Mouse (Mus musculus): ENCODE results near the gene Nrxn1.

GRCm38 (mm10) chr17:90390316-90391212, 702.3 kb downstream of the Nrxn1 start:
- TF ChIP-seq CTCF (IDR thresholded peaks at IDR 0.05; ENCODE audit: low read depth, low read length) (no peak), GATA1 (IDR thresholded peaks at IDR 0.05; ENCODE audit: borderline replicate concordance, low read length) (no peak), POLR2AphosphoS5 (IDR thresholded peaks at IDR 0.05; ENCODE audit: insufficient replicate concordance, low read depth, low read length) (no peak), GATA2 (IDR thresholded peaks at IDR 0.05; ENCODE audit: borderline replicate concordance, low read depth, low read length) (no peak), TAL1 (conservative IDR thresholded peaks at IDR 0.05; ENCODE audit: low read depth, low read length) (no peak)

All from G1E (cell line).